Mouse (Mus musculus) bone marrow macrophage, adult 2 months (primary cell): ENCODE data around the gene Gpr22.

ENCODE experiments used
- CTCF ChIP-seq: IDR thresholded peaks from 2 replicates; pipeline ENCODE4 v1.5.1; 2012; ENCODE audit warnings: low read depth, mild to moderate bottlenecking, low read length, moderate library complexity
- POLR2A ChIP-seq: IDR thresholded peaks from 2 replicates; pipeline ENCODE4 v1.6.1; 2012; ENCODE audit warnings: mild to moderate bottlenecking, low read depth, low read length, borderline replicate concordance

GRCm38 (mm10) chr12:31693278-31693677 lies 20.5 kb downstream of the Gpr22 start:
- TF ChIP-seq CTCF = no peak
- TF ChIP-seq POLR2A = no peak
